ENCODE assay signal across 22 mouse cellular contexts in genomic region chr12:52892519-52892918, GRCm38 (mm10).
DNase-seq lines count a peak whose midpoint lies in the region; ATAC-seq and TF ChIP-seq lines count a peak whose summit lies in the region.
"Had no signal": no experiment of that assay in that cellular context is flagged by ENCODE, and none has a peak within 500 bp of the region (broad histone marks: within the 10 kb centered on the region; RNA-seq: fewer than 3 reads in every experiment).

No protein-coding gene starts in this region.

- no peaks in the 10 kb centered on the region for H3K27me3 ChIP-seq in forebrain, embryonic 11.5 days (ENCODE audit: control insufficient read depth, insufficient read depth, low read length)
- no peaks in the 10 kb centered on the region for H3K27me3 ChIP-seq in forebrain, embryonic 12.5 days
- H3K27me3 ChIP-seq in heart, embryonic 15.5 days, result no peaks in the 10 kb centered on the region
- H3K27me3 ChIP-seq: embryonic facial prominence, embryonic 12.5 days; megakaryocyte, embryonic 14.5 days had no signal

- no peak for TF ChIP-seq CTCF in layer of hippocampus, adult 2 months (conservative IDR thresholded peaks at IDR 0.05)

- H3K27ac ChIP-seq in forebrain, embryonic 11.5 days (ENCODE audit: low read depth, low read length), result no peak overlapping the region
- H3K27ac ChIP-seq in forebrain, embryonic 12.5 days, result no peak overlapping the region
- peak overlapping the region; percentile 68; the same call in 1 of the 2 replicates for H3K27ac ChIP-seq in heart, embryonic 15.5 days
- peak overlapping the region; percentile 29; the same call in 1 of the 2 replicates for H3K27ac ChIP-seq in layer of hippocampus, adult 2 months
- H3K27ac ChIP-seq: embryonic facial prominence, embryonic 12.5 days had no signal

- peak; percentile 44 for DNase-seq in forebrain, embryonic 11.5 days (ENCODE audit: low spot score)
- no peak for DNase-seq in heart, adult 9 months (ENCODE audit: low spot score in 2 of 2)
- DNase-seq in layer of hippocampus, adult 2 months (ENCODE audit: low spot score in 2 of 2), result no peak
- no peak for DNase-seq in layer of hippocampus, postnatal 36 days
- peak; percentile 19 for DNase-seq in urinary bladder, postnatal 25 days (ENCODE audit: low spot score)
- DNase-seq in urinary bladder, adult 2 months (ENCODE audit: low spot score), result no peak
- DNase-seq: adrenal gland, postnatal 10 days; cerebellum, adult 9-11 months; kidney, adult 2 months; lung, adult 18-20 months; lung, postnatal 14 days; midbrain, embryonic 14.5 days; thymus, postnatal 25 days had no signal

- H3K36me3 ChIP-seq in forebrain, embryonic 11.5 days (ENCODE audit: control insufficient read depth, insufficient read depth, low read length), result no peaks in the 10 kb centered on the region
- H3K36me3 ChIP-seq in forebrain, embryonic 12.5 days (replicated peaks), result peaks cover 7% of the 10 kb centered on the region
- H3K36me3 ChIP-seq in heart, embryonic 15.5 days, result peaks cover 5% of the 10 kb centered on the region; the same call in 1 of the 2 replicates
- H3K36me3 ChIP-seq: embryonic facial prominence, embryonic 12.5 days; G1E had no signal

- H3K9ac ChIP-seq in forebrain, embryonic 11.5 days (ENCODE audit: low read length), result no peak overlapping the region
- H3K9ac ChIP-seq in forebrain, embryonic 12.5 days, result no peak overlapping the region
- no peak overlapping the region for H3K9ac ChIP-seq in heart, embryonic 15.5 days
- H3K9ac ChIP-seq: embryonic facial prominence, embryonic 12.5 days had no signal

- H3K4me2 ChIP-seq in forebrain, embryonic 11.5 days (ENCODE audit: low read depth, low read length, severe bottlenecking), result no peak overlapping the region
- H3K4me2 ChIP-seq in forebrain, embryonic 12.5 days, result no peak overlapping the region
- no peak overlapping the region for H3K4me2 ChIP-seq in heart, embryonic 15.5 days
- H3K4me2 ChIP-seq: embryonic facial prominence, embryonic 12.5 days; heart, embryonic 11.5 days; liver, embryonic 11.5 days had no signal

- H3K4me3 ChIP-seq in forebrain, embryonic 11.5 days (ENCODE audit: low read depth, low read length), result no peak overlapping the region
- H3K4me3 ChIP-seq in forebrain, embryonic 12.5 days (replicated peaks), result no peak overlapping the region
- H3K4me3 ChIP-seq in heart, embryonic 15.5 days, result no peak overlapping the region
- H3K4me3 ChIP-seq in layer of hippocampus, adult 2 months, result no peak overlapping the region
- H3K4me3 ChIP-seq: embryonic facial prominence, embryonic 12.5 days; megakaryocyte, embryonic 14.5 days had no signal

- ATAC-seq in forebrain, embryonic 11.5 days (replicated peaks; ENCODE audit: low FRiP score), result no peak
- no peak for ATAC-seq in forebrain, embryonic 12.5 days (ENCODE audit: low FRiP score)
- no peak for ATAC-seq in heart, embryonic 15.5 days (replicated peaks; ENCODE audit: insufficient number of reproducible peaks, insufficient read depth, low FRiP score, low read depth)
- ATAC-seq: activated CD4-positive, CD25-positive, alpha-beta regulatory T cell, adult 4 months; forebrain, embryonic 16.5 days had no signal

- no peaks in the 10 kb centered on the region for H3K9me3 ChIP-seq in forebrain, embryonic 11.5 days (ENCODE audit: control insufficient read depth, low read length)
- no peaks in the 10 kb centered on the region for H3K9me3 ChIP-seq in forebrain, embryonic 12.5 days
- no peaks in the 10 kb centered on the region for H3K9me3 ChIP-seq in heart, embryonic 15.5 days (replicated peaks)
- H3K9me3 ChIP-seq: embryonic facial prominence, embryonic 12.5 days; megakaryocyte, embryonic 14.5 days had no signal

- no peaks in the 10 kb centered on the region for H3K4me1 ChIP-seq in forebrain, embryonic 11.5 days (replicated peaks; ENCODE audit: control insufficient read depth, insufficient read depth, low read length)
- H3K4me1 ChIP-seq in forebrain, embryonic 12.5 days, result peaks cover 3% of the 10 kb centered on the region; the same call in 1 of the 2 replicates
- H3K4me1 ChIP-seq in heart, embryonic 15.5 days (replicated peaks), result peaks cover 30% of the 10 kb centered on the region
- H3K4me1 ChIP-seq: megakaryocyte, embryonic 14.5 days had no signal

- 96% methylated on average over 7 of the region's 7 CpGs for WGBS in forebrain, embryonic 11.5 days
- WGBS in forebrain, embryonic 12.5 days, result 91% methylated on average over 7 of the region's 7 CpGs
- 86% methylated on average over 7 of the region's 7 CpGs for WGBS in heart, embryonic 15.5 days

Comparison
In these comparisons a context has a peak if more than half of its experiments do, and no peak if none do; other contexts are left out.
1. DNase-seq: peak in forebrain, embryonic 11.5 days (single experiment) and urinary bladder, postnatal 25 days (single experiment); none in heart, adult 9 months (0 of 2), layer of hippocampus, adult 2 months (0 of 2), layer of hippocampus, postnatal 36 days (0 of 2) and urinary bladder, adult 2 months (single experiment).
2. H3K27ac ChIP-seq: peak in heart, embryonic 15.5 days (single experiment) and layer of hippocampus, adult 2 months (single experiment); none in forebrain, embryonic 11.5 days (single experiment) and forebrain, embryonic 12.5 days (single experiment).